Mouse (Mus musculus): ENCODE data around the gene Gm7102. TPM values are rescaled to one million over a fixed set of nuclear protein-coding genes. Genes with fewer than 3 reads are reported as not detected.
"Not testable (repeated sequence)": the region's sequence is repeated elsewhere in the genome, so short reads cannot be mapped to it uniquely, and the experiment has no call there.

Gene Gm7102
- 0.18 and 0.19 TPM in 2 replicates for polyA plus RNA-seq (2014; fragmentation: Nextera tagmentation; extraction: Ambion mirVana)

GRCm38 (mm10) chr19:61175756-61176324, at the start of gene Gm7102:
Gm7102 (minus strand) TSS chr19:61176309.
- Histone ChIP-seq H3K27me3 (replicated peaks; ENCODE audit: control insufficient read depth, insufficient read depth, low read length) (no peaks in the 10 kb centered on the region), H3K9ac (ENCODE audit: low read depth, low read length) (peak within 1 kb of the TSS; percentile 46; the same call in 1 of the 2 replicates), H3K4me1 (ENCODE audit: control insufficient read depth, insufficient read depth, low read length) (no peaks in the 10 kb centered on the region), H3K36me3 (ENCODE audit: control insufficient read depth, insufficient read depth, low read length) (no peaks in the 10 kb centered on the region), H3K4me2 (ENCODE audit: low read depth, low read length) (peak within 1 kb of the TSS; percentile 52), H3K27ac (replicated peaks; ENCODE audit: low read depth, low read length) (no peak within 1 kb of the TSS), H3K4me3 (ENCODE audit: low read depth, low read length) (peak within 1 kb of the TSS; percentile 33), H3K9me3 (ENCODE audit: control insufficient read depth, low read length) (no peaks in the 10 kb centered on the region)
- ATAC-seq (ENCODE audit: low read depth) (no peak), DNase-seq (ENCODE audit: low spot score) (no peak)
- WGBS = 38% methylated on average over 38 of the region's 39 CpGs

GRCm38 (mm10) chr19:61224678-61225525, 48.8 kb upstream of the Gm7102 start:
- H3K4me1 ChIP-seq (ENCODE audit: control insufficient read depth, insufficient read depth, low read length) = no peaks in the 10 kb centered on the region; the same call in 1 of the 2 replicates
- H3K4me2 ChIP-seq (ENCODE audit: low read depth, low read length) = peak overlapping the region; percentile 60
- WGBS = 33% methylated on average over 40 of the region's 53 CpGs
- ATAC-seq (ENCODE audit: low read depth) = peak; percentile 3; the same call in 1 of the 2 replicates
- peak; percentile 9 for DNase-seq (ENCODE audit: low spot score)
- H3K4me3 ChIP-seq (ENCODE audit: low read depth, low read length) = peak overlapping the region; percentile 65
- H3K27ac ChIP-seq (replicated peaks; ENCODE audit: low read depth, low read length) = no peak overlapping the region
- H3K9ac ChIP-seq (ENCODE audit: low read depth, low read length) = peak overlapping the region; percentile 37; the same call in 1 of the 2 replicates
- no peaks in the 10 kb centered on the region for H3K27me3 ChIP-seq (replicated peaks; ENCODE audit: control insufficient read depth, insufficient read depth, low read length)
- peaks cover 11% of the 10 kb centered on the region for H3K9me3 ChIP-seq (ENCODE audit: control insufficient read depth, low read length)
- no peaks in the 10 kb centered on the region for H3K36me3 ChIP-seq (ENCODE audit: control insufficient read depth, insufficient read depth, low read length)

GRCm38 (mm10) chr19:61223706-61224328, 47.7 kb upstream of the Gm7102 start:
- peak; percentile 9 for DNase-seq (ENCODE audit: low spot score)
- Histone ChIP-seq H3K36me3 (ENCODE audit: control insufficient read depth, insufficient read depth, low read length) (no peaks in the 10 kb centered on the region), H3K4me1 (ENCODE audit: control insufficient read depth, insufficient read depth, low read length) (no peaks in the 10 kb centered on the region; the same call in 1 of the 2 replicates), H3K4me2 (ENCODE audit: low read depth, low read length) (no peak overlapping the region), H3K4me3 (ENCODE audit: low read depth, low read length) (no peak overlapping the region), H3K27ac (replicated peaks; ENCODE audit: low read depth, low read length) (no peak overlapping the region), H3K27me3 (replicated peaks; ENCODE audit: control insufficient read depth, insufficient read depth, low read length) (no peaks in the 10 kb centered on the region), H3K9me3 (ENCODE audit: control insufficient read depth, low read length) (peaks cover 11% of the 10 kb centered on the region), H3K9ac (ENCODE audit: low read depth, low read length) (no peak overlapping the region)
- 89% methylated on average over 6 of the region's 6 CpGs for WGBS
- no peak for ATAC-seq (ENCODE audit: low read depth)

GRCm38 (mm10) chr19:61207506-61207905, 31.4 kb upstream of the Gm7102 start:
- 76% methylated on average over 6 of the region's 6 CpGs for WGBS
- not testable (repeated sequence) for H3K4me3 ChIP-seq (ENCODE audit: low read depth, low read length); H3K27me3 ChIP-seq (replicated peaks; ENCODE audit: control insufficient read depth, insufficient read depth, low read length); H3K9me3 ChIP-seq (ENCODE audit: control insufficient read depth, low read length); DNase-seq (ENCODE audit: low spot score); H3K36me3 ChIP-seq (ENCODE audit: control insufficient read depth, insufficient read depth, low read length); H3K4me1 ChIP-seq (ENCODE audit: control insufficient read depth, insufficient read depth, low read length); H3K4me2 ChIP-seq (ENCODE audit: low read depth, low read length); H3K9ac ChIP-seq (ENCODE audit: low read depth, low read length); H3K27ac ChIP-seq (replicated peaks; ENCODE audit: low read depth, low read length); ATAC-seq (ENCODE audit: low read depth)

- 14% methylated on average over 10 of the region's 10 CpGs for WGBS
- peak; percentile 9 for DNase-seq (ENCODE audit: low spot score)
- no peaks in the 10 kb centered on the region for H3K9me3 ChIP-seq (ENCODE audit: control insufficient read depth, low read length)
Observed at GRCm38 (mm10) chr19:61199836-61200235, 23.7 kb upstream of the Gm7102 start.

GRCm38 (mm10) chr19:61199316-61199715, 23.2 kb upstream of the Gm7102 start:
- 10% methylated on average over 13 of the region's 13 CpGs for WGBS
- no peaks in the 10 kb centered on the region for H3K9me3 ChIP-seq (ENCODE audit: control insufficient read depth, low read length)
- no peaks in the 10 kb centered on the region for H3K4me1 ChIP-seq (ENCODE audit: control insufficient read depth, insufficient read depth, low read length)
- H3K27ac ChIP-seq (replicated peaks; ENCODE audit: low read depth, low read length) = no peak overlapping the region
- H3K27me3 ChIP-seq (replicated peaks; ENCODE audit: control insufficient read depth, insufficient read depth, low read length) = no peaks in the 10 kb centered on the region
- ATAC-seq (ENCODE audit: low read depth) (no peak), DNase-seq (ENCODE audit: low spot score) (peak; percentile 91)
- H3K36me3 ChIP-seq (ENCODE audit: control insufficient read depth, insufficient read depth, low read length) = no peaks in the 10 kb centered on the region
- no peak overlapping the region for H3K4me3 ChIP-seq (ENCODE audit: low read depth, low read length)
- H3K4me2 ChIP-seq (ENCODE audit: low read depth, low read length) = no peak overlapping the region
- H3K9ac ChIP-seq (ENCODE audit: low read depth, low read length) = no peak overlapping the region

More at GRCm38 (mm10) chr19:61199836-61200235, 23.7 kb upstream of the Gm7102 start:
- Histone ChIP-seq H3K4me2 (ENCODE audit: low read depth, low read length) (no peak overlapping the region), H3K27me3 (replicated peaks; ENCODE audit: control insufficient read depth, insufficient read depth, low read length) (no peaks in the 10 kb centered on the region), H3K9ac (ENCODE audit: low read depth, low read length) (no peak overlapping the region), H3K4me3 (ENCODE audit: low read depth, low read length) (no peak overlapping the region), H3K36me3 (ENCODE audit: control insufficient read depth, insufficient read depth, low read length) (no peaks in the 10 kb centered on the region), H3K4me1 (ENCODE audit: control insufficient read depth, insufficient read depth, low read length) (no peaks in the 10 kb centered on the region), H3K27ac (replicated peaks; ENCODE audit: low read depth, low read length) (no peak overlapping the region)
- ATAC-seq (ENCODE audit: low read depth) = no peak

- not testable (repeated sequence) for H3K36me3 ChIP-seq (ENCODE audit: control insufficient read depth, insufficient read depth, low read length); H3K27ac ChIP-seq (replicated peaks; ENCODE audit: low read depth, low read length); H3K4me2 ChIP-seq (ENCODE audit: low read depth, low read length); DNase-seq (ENCODE audit: low spot score); ATAC-seq (ENCODE audit: low read depth); H3K4me1 ChIP-seq (ENCODE audit: control insufficient read depth, insufficient read depth, low read length); H3K27me3 ChIP-seq (replicated peaks; ENCODE audit: control insufficient read depth, insufficient read depth, low read length); H3K9ac ChIP-seq (ENCODE audit: low read depth, low read length); H3K4me3 ChIP-seq (ENCODE audit: low read depth, low read length)
- WGBS = 78% methylated on average over 2 of the region's 2 CpGs
- peaks cover 25% of the 10 kb centered on the region for H3K9me3 ChIP-seq (ENCODE audit: control insufficient read depth, low read length)
Observed at GRCm38 (mm10) chr19:61183590-61183989, 7.5 kb upstream of the Gm7102 start, which contains the start of gene Gm6020. Gm6020 (plus strand) TSS chr19:61183890.

GRCm38 (mm10) chr19:61151701-61152420, 24.2 kb downstream of the Gm7102 start:
- Histone ChIP-seq H3K9me3 (ENCODE audit: control insufficient read depth, low read length) (no peaks in the 10 kb centered on the region), H3K36me3 (ENCODE audit: control insufficient read depth, insufficient read depth, low read length) (no peaks in the 10 kb centered on the region), H3K9ac (ENCODE audit: low read depth, low read length) (peak overlapping the region; percentile 49), H3K4me3 (ENCODE audit: low read depth, low read length) (peak overlapping the region; percentile 37), H3K27ac (replicated peaks; ENCODE audit: low read depth, low read length) (no peak overlapping the region), H3K4me2 (ENCODE audit: low read depth, low read length) (peak overlapping the region; percentile 71), H3K27me3 (replicated peaks; ENCODE audit: control insufficient read depth, insufficient read depth, low read length) (peaks cover 6% of the 10 kb centered on the region), H3K4me1 (ENCODE audit: control insufficient read depth, insufficient read depth, low read length) (no peaks in the 10 kb centered on the region)
- 8% methylated on average over 27 of the region's 27 CpGs for WGBS
- peak; percentile 10 for DNase-seq (ENCODE audit: low spot score)
- ATAC-seq (ENCODE audit: low read depth) = peak; percentile 65
